Mouse (Mus musculus) testis, postnatal 14 days (tissue): ENCODE data around the gene March5.
"Not testable (repeated sequence)": the region's sequence is repeated elsewhere in the genome, so short reads cannot be mapped to it uniquely, and the experiment has no call there.

Source experiments
- DNase-seq: peaks from one replicate; pipeline ENCODE4 v3.0.0; 2021; ENCODE audit warnings: low spot score

Gene March5

GRCm38 (mm10) chr19:37208986-37209385, 1.6 kb downstream of the March5 start:
- DNase-seq: no peak

DNA sequence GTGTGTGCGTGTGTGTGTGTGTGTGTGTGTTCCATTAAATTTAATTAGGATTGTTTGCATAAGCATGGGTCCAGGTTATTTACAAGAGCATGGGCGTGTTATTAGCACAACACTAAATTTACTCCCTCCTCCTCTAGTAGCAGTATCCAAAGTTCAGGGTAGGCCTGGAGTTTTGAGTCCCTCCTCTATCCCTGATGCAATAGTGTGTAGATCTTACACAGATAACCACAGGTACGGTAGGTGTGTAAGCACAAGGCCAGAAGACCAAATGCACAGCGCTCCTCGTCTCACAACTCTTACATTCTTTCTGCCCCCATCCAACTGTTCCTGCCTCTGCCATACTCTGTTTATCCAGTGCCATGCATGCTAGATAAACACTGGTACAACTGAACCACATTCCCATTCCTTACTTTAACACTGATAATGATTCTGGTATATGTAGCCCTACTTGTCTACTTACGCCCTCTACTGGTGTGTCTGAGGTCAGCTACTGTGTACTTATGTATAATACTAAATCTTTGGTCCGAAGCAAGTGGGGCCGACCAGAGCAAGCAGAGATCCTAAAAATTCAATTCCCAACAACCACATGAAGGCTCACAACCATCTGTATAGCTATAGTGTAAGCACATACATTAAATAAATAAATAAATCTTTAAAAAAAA, 2.3 kb downstream of the March5 start:
- no peak for DNase-seq

- DNase-seq: no peak
Observed at GRCm38 (mm10) chr19:37210457-37210856, 3.1 kb downstream of the March5 start.

- no peak for DNase-seq
Observed at GRCm38 (mm10) chr19:37211416-37211815, 4.1 kb downstream of the March5 start.

- no peak for DNase-seq
Observed at GRCm38 (mm10) chr19:37214711-37215110, 7.4 kb downstream of the March5 start.

GRCm38 (mm10) chr19:37225197-37225862, 18.0 kb downstream of the March5 start:
- DNase-seq: no peak

- DNase-seq: not testable (repeated sequence)
Observed at GRCm38 (mm10) chr19:37232598-37232997, 25.3 kb downstream of the March5 start.

DNA sequence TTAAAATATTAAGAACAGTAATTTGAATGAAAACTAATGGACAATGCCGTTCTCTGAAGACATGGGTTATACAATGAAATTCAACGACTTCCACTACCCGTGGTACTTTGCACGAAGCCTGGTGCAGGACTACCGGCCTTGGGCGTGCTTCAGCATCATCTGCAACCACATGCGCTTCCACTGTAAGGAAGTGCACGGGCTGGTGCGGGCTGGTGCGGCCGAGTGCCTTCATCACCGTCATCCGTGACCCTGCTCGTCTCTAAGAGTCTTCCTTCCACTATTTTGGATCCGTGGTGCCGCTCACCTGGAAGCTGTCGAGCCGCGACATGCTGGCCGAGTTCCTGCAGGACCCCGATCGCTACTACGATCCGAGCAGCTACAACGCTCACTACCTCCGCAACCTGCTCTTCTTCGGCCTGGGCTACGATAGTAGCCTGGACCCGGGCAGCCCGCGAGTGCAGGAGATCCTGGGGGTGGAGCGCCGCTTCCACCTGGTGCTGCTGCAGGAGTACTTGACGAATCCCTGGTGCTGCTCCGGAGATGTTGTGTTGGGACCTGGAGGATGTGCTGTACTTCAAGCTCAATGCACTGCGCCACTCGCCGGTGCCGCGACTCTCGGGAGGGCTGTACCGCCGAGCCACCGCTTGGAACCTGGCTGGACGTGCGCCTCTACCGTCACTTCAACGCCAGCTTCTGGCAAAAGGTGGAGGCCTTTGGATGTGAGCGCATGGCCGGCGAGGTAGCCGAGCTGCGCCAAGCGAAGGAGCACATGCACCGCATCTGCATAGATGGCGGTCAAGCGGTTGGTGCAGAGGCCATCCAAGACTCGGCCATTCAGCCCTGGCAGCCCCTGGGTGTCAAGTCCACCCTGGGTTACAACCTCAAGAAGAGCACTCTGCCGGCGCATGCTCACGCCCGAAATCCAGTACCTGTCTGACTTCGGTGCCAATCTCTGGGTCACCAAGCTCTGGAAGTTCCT, 26.5 kb downstream of the March5 start:
- DNase-seq: no peak

GRCm38 (mm10) chr19:37235818-37236217, 28.5 kb downstream of the March5 start:
- no peak for DNase-seq

- DNase-seq: no peak
Observed at GRCm38 (mm10) chr19:37237306-37237705, 30.0 kb downstream of the March5 start.

DNA sequence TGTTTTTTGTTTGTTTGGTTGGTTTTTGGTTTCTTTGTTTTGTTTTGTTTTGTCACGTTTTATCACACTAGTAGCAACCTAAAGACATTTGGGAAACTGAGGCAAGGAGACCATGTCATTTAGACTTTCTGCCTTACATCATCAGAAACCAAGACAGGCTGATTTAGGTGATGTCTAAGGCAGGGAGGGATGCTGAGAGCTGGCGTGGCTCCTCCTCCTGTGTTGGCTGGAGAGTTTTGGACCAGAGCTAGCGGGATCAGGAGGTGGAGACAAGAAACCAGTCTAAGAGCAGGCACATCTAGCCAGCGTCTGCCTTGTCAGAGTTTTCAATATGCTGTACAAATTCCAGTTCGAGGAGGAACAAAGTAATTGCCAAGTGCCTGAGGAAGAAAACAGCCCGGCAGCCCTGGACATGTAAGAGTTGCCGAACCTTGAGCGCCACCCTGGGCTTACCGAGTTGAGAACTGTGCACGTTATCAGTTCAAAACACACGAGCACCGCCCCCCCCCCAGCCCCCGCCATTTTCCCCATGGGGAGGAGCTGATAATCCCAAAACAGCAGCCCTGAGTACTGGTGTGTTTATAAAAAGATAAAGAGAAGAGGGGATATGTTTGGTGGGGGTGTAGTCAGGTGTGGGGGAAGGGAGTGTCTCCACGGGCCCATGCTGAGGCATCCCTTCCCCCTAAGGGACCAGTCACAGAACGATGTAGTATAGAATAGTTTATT, 30.5 kb downstream of the March5 start:
- no peak for DNase-seq

- no peak for DNase-seq
Observed at GRCm38 (mm10) chr19:37238651-37239050, 31.3 kb downstream of the March5 start.

- no peak for DNase-seq
Observed at GRCm38 (mm10) chr19:37239096-37239495, 31.8 kb downstream of the March5 start.

DNA sequence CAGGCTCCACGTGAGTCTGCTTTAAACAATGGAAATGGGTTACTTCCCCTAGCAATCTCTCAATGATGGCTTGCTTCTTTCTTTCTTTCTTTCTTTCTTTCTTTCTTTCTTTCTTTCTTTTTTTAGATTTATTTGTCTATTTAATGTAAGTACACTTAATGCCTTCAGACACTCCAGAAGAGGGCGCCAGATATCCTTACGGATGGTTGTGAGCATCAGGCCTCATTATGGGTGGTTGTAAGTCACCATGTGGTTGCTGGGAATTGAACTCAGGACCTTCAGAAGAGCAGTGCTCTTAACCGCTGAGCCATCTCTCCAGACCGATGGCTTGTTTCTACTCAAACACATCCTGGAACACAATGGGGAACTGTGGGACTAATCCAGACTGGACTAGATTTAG, 33.9 kb downstream of the March5 start:
- DNase-seq: no peak

DNA sequence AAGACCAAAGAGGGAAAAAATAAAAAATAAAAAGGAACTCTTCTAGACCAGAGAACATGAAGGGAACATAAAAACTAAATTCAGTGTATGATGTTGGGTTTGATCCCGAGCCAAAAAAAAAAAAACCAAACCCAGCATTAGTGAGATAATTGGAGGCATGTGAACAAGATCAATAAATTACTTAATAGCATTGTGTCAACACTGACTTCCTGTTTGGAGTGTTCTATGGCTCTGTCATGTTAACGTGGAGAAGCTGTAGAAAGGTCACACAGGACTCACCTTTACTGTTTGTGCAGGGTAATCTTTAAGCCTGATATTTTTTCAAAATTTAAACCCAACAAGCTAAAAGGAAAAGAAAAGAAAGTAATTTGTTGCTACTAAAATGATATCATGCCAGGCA, 35.4 kb downstream of the March5 start:
- no peak for DNase-seq

GRCm38 (mm10) chr19:37246859-37247258, 39.5 kb downstream of the March5 start:
- no peak for DNase-seq

GRCm38 (mm10) chr19:37248199-37248598, 40.9 kb downstream of the March5 start:
- no peak for DNase-seq

DNA sequence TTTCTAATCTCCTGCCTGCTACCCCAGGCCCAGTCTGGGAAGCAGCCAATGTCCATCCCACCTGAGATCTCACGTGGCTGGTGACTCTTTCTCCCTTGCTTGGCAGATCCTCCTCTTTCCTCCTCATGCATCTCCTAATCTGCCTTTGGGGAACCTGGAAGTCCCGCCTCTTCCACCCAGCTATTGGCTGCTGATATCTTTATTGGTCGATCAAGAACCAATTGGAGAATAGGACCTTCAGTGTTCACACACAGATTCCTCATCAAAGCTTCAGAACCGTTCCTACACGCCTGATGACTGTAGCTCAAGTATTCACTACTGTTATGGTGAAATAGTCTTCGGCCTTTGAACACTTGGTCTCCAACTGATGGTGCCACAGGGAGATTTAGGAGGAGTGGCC, 44.8 kb downstream of the March5 start:
- DNase-seq: no peak

- no peak for DNase-seq
Observed at GRCm38 (mm10) chr19:37255321-37255720, 48.0 kb downstream of the March5 start.

DNA sequence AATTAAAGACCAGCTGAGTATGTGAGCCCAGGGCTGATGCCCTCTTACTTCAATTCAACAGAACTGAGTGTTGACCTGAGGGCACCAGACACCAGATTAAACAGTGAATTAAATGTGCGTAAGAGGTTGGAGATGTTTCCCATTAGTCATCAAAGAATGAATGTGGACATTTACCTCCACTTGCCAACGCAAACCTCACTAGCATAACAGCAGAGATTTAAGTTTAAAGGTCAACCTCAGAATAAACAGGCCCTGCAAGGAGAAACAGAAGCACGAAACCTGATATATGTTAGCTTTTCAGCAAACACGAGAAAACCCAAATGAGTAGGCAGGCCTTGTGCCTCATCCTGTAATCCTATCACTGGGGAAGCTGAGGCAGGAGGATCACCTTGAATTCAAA, 55.0 kb downstream of the March5 start:
- DNase-seq: no peak

- DNase-seq: peak; percentile 46
Observed at GRCm38 (mm10) chr19:37263566-37263942, 56.2 kb downstream of the March5 start.
